Mouse (Mus musculus) kidney, adult 9 months (tissue): ENCODE measurements around the gene Sap25.
A peak's percentile ranks its signal among the peaks of the same experiment; 100 is the strongest.

ENCODE experiments used
- DNase-seq: peaks from one replicate; pipeline ENCODE4 v3.0.0; 2022

Sap25 gene

DNA sequence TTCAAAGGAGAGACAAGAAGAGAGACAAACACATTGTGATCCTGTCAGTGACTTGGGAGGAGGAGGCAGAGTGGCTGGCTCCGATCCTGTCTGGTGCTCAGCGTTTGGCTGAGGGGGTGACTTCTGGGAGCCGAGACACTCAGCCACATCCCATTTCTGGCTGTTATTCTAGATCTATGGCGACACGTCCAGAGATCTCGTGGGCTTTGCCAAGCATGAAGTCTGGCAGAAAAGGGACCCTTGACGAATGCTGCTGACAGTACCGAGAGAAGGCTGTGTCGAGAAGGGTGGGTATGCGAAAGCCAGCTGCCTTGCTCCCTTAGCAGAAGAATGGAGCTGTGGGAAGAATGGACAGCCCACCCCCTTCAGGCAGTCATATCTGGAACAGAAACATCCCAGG lies 27.8 kb downstream of the Sap25 start:
- DNase-seq: no peak

DNA sequence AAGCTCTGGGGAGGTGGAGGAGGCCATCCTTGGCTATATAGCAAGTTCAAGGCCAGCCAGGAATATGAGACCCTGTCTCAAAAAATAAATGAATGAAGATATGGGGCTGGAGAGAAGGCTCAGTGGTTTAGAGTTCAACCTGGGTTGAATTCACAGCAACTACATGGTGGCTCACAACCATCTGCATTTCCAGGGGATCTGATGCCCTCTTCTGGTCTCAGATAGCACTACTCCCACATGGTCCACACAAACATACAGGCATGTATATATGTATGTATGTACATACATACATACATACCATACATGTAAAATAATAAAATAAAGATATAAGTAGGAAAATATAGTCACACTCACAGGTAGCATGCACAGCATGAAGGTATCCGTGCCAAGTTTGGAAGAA lies 29.1 kb downstream of the Sap25 start:
- no peak for DNase-seq

DNA sequence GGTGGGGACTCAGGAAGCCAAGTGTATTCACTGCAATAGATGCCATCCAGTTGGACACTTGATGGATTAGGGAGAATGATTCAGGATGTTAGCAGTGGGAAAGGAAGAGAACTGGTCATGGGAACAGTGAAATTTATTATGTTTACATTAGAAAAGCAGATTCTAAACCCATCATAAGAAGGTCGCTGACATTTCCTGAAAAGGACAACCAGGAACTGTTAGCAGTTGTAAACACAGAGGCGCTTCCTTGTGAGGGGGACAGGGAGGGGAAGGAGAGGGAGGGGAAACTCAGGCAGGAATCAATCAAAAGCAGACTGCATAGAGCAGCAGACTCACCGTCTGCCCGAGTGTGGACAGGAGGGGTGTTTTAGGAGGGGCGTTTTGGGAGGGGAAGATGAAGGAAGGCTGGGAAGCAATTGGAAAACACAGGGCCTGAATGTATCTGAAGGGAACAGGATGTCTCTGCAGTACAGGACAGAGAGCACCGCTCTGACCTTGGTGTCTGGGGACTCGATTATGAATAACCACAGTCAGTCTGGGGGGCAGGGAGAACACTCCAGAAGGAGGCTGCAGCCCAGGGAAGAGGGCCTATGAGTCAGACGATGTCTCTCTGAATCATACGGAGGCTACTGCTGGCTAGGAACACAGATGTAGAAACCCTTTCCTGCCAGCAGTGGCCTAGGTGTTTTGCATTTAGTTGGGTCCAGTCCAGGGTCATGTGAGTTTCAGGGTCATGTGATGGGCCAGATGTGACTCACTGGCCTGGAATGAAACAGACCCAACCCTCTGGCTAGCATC lies 30.5 kb downstream of the Sap25 start:
- DNase-seq: peak; percentile 95

DNA sequence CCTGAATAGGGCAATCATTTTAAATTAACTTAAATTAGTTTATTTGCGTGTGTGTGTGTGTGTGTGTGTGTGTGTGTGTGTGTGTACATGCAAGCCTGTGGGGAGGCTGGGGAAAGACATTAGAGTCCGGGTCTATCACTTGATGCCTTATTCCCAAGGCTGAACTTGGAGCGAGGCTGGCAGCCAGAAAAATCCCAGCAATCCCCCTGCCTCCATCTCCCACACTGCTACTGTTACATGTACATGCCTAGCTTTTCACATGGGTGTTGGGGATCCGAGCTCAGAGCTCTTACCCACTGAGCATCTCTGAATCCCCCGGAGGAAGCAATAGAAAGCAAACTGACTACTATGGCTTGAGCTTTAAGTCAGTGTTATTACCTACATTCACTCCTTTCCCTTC lies 31.2 kb downstream of the Sap25 start:
- no peak for DNase-seq

DNA sequence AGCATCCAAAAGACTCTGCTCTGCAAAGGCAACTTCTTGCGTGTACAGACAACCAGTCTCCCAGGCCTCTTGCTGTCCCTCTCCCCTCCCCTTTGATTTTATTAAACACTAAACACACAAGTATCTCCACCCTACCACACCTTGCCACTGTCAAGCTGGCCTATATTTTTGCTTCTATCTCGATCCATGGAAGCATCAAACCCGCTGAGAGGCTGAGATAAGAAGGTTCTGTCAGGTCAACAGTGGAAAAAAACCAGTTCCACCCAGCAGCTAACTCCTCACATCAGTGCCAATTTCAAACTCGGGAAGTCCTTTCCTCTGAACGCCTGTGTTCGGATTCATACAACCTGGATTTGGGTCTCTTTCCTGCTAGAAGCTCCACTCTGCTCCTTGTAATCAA lies 31.9 kb downstream of the Sap25 start:
- DNase-seq: no peak

DNA sequence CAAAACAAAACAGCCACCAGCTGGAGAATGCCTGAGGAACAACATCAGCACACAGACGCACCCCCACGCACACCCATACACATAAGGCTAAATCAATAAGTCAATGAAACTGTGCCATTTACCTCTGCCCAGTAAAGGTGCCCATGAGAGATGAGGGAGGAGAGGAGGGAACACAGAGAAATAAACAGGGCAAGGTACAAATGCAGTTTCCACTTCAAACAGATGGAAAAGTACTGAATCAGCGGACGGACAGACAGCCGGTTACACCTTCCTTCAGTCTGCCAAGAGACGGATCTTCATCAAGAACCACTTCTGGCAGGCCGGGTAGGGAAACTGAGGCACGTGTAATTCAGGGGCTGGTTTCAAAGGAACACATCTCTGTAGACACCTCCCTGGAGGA lies 33.7 kb downstream of the Sap25 start:
- peak; percentile 69 for DNase-seq

DNA sequence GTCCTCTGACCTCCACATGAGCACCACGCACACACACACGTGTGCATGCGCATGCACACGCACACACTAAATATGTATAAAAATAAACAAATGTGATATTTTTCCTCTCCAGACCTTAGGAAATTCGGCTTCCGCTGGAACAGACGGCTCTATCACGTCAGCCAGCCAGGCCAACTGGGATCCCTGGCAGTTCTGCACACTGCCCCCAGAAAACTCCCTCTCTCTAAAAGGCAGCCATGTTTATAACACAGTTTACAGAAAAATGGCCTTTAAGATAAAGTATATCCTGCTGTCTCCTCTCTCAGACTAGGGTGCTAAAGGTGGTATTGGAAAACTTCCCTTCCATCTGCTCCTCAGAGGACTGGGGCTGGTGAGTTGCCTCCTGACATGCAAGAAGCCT lies 36.7 kb downstream of the Sap25 start:
- no peak for DNase-seq

DNA sequence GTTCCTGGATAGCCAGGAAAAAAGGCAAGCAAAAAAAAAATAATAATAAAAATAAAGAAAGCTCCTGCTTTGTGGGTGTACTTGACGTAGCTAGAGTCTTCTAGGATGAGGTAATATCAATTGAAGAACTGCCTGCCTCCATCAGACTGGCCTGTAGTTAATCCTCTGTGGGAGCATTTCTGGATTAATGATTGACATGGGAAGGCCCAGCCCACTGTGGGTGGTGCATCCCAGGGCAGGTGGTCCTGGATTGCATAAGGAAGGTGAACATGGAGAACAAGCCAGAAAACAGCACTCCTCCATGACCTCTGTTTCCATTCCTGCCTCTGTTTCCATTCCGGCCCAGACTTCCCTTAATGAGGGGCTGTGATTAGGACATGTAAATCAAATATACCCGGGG lies 37.6 kb downstream of the Sap25 start:
- DNase-seq: peak; percentile 72

DNA sequence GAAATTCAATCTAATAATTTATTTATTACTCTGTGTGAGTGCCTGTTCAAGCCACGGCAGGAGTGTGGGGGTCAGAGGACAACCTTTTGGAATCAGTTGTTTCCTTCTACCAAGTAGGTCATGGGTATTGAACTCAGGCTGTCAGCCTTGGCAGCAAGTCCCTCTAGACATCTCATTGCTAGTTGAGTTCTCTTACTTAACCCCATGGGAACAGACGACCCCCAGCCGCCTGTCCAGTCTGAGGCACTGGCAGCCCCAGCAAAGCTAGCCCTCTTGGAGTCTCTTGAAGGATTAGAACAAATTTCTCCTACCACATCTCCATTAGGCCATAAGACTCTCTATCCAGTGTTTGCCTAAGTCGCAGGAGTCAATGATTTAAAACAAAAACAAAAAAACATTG lies 38.6 kb downstream of the Sap25 start:
- no peak for DNase-seq

DNA sequence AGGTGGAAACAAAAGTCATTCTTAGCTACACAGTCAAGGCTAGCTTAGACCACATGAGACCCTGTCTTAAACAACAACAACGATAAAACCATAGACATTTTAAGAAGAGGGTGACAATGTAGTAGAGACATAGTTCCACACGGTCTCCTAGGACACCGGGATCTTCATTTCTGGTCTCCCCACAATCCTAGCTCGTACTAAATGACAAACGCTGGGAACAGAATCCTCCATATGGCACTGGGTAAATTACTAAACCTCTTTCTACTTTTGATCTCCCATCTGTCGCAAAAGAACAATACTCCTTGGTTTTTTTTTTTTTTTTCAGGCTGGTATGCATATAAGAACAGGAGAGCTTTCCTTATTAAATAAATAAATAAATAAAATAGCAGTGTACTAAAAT lies 41.4 kb downstream of the Sap25 start:
- DNase-seq: no peak

DNA sequence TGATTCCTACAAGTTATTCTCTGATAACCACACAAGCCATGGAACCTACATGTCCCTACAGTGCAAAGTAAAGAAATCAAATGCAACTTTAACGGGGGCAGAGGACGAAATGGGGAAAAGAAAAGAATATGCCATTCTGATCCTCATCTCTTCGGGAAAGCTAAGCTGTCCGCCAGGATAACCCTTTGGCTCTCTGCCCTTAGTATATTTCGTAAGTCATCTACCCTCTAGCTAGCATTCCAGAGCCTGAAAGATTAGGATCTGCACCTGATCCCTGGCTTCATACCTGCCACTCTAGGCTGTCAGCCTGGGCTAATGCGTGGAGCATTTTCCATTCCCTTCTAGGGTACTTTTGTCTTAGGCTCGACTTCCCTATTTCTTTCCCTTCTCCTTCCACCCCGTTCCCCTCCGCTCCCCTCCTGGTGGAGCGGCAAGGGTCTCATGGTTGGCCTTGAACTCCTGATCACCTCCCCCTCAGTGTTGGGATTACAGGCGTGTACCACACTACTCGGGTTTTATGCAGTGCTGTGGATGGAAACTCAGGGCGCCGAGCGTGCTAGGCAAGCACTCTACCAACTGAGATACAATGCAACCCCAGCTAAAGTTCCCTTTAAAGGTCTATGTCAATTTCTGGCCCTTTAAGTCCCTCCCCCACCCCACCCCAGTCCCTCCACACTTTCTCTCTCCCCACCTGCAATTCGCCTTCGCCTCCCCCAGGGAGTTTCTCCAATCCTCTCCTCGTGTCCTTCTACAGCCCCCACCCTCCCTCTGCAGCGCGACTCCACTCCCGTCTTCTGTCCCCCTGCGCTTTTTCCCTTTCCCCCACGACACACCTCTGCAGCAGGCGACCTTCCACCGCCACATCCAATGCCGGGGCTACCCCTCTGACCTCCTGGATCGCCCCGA lies 42.5 kb downstream of the Sap25 start:
- DNase-seq: peak; percentile 55

DNA sequence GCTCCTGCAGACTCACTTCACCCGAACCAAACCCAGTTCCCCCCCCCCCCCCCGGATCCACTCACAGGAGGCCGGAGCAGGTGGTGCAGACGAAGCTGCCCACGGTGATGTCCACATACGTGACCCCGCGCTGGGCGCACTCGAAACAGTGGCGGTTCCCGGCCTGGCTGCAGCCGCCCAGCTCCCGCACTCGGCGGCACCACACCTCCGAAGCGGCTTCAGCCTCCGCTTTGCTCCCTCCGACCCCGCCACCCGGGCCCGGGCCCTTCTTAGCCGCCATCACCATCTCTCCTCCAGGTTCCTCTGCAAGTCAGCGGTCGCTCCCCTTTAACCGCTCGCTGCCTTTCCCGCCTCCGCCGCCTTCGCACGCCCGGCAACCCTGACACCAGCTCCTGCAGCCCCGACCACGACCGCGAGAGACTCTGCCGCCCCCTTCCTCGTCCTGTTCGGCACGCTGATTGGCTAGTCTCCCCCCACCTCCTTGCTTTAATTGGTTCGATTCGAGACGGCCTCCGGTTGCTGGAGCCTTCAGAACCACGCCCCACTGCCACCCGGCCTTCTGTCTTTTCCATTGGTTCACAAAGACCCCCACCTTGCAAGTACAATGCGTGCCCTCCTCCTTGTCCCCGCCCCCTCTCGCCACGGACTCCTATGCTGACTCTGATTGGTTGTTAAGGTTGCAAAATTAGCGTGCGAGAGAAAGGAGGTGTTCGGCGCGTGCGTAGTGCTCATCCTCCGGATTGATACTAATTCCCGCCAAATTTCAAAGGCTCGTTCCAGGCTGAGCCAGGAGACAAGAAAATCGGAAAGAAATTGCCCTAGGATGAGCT lies 43.4 kb downstream of the Sap25 start, which contains the start of gene Agfg2:
TSS of gene Agfg2 (minus strand) at position 433 of the 830 bp plus-strand sequence.
- DNase-seq: peak; percentile 100

DNA sequence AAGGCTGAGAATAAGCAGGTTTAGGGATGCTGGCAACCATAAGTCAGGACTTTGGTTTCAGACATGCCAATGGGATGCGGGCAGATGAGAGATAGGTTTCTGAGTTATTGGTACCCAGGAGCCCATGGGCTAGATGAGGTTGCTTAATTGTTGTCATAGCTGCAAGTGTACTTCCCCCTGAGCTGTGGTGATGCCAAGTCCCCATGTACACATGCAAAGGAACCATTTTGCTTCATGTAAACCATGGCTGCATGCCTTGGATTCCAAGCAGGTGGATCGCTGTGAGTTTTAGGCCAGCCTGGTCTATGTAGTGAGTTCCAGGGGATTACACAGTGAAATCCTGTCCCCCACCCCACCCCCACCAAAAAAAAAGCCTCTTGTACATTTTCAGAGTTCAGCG lies 44.5 kb downstream of the Sap25 start:
- DNase-seq: no peak

DNA sequence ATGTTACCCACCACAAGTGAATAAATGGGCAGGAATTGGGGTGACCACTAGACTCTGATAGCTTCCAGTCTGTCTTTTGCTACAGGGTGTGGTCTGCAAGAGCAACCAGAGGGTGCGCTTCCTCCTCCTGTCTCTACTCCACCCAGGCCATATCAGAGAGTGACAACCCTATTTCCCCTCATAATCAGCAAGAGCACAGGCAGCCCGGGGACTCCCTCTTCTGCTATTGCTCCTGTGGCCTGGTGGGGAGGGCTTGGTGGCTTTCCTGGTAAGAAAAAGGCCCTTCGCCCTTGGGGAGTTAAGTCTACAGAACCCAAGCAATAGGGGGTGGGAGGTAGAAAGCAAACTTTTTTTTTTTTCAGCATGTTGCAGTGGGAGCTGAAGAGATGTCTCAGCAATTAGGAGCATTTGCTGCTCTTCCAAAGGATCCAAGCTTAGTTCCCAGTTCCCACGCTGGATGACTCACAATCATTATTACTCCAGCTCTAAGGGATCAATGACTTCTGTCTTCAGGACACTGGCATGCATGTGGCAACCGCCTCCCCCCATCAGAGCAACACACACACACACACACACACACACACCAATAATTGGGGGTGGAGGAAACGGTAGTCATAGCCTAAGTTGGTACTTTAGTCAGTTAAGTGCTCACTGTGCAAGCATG lies 45.1 kb downstream of the Sap25 start:
- no peak for DNase-seq

DNA sequence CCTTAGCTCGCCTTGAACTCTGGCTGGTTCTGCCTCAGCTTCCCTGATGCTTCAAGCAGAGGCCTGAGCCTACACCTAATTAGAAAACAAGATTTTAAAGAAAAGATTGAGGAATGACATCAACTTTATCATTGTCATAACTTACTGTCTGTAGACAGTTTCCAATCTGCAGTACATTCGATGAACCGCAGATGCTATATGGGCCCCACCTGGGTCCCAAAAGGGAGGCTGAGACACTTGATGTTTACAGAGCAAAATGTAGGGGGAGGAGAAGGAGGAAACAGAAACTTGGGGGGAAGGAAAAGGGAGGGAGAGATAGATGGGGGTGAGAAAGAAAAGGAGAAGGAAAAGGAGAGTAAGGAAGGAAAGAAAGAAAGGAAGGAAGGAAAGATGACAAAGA lies 48.8 kb downstream of the Sap25 start:
- DNase-seq: no peak

DNA sequence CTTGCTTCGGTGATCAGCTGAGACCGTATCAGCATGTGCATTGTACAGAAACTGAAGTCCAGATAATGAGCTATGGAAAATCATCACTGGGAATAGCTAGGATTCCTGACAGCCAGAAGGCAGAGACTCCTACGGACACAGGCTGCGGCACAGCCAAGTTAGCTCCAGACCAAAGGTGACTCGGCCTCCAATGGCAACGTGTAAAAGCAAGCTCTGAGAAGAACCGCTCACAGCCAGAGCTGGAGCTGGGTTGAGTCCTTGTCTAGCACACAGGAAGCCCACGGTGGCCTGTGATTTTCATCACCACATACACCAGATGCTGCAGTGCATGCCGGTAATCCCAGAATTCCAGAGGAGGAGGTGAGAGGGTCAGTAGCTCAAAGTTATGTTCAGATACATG lies 49.4 kb downstream of the Sap25 start:
- peak; percentile 18 for DNase-seq

DNA sequence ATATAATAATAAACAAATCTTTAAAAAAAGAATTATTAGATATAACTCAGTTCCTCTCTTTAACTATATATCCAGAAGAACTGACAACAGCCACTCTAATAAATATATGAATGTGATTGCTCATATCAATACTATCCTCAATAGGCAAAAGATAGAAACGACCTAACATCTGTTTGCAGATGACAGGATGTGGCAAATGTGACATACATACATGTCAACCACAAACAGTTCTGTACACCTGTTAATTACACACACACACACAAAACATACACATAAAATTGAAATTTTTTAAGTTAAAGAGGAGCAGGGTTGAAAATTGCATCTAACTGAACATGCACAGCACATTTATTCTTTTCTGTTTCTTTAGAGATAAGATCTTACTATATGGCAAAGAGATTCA lies 50.7 kb downstream of the Sap25 start:
- no peak for DNase-seq
